Mouse (Mus musculus) midbrain, embryonic 14.5 days (tissue): ENCODE measurements around the gene Nek2. TPM values are rescaled to one million over a fixed set of nuclear protein-coding genes. Genes with fewer than 3 reads are reported as not detected.

Experiments
- ATAC-seq: fragments of 200-750 bp; cut with Nextera tagmentation; 2 replicates; pipeline ENCODE4 v1.8.0; 2017; ENCODE audit warnings: moderate number of reproducible peaks, moderate library complexity; ENCODE audit not compliant: low FRiP score, low TSS enrichment
- DNase-seq: peaks from one replicate; pipeline ENCODE4 v3.0.0-alpha.2; 2015
- H3K27ac ChIP-seq: fragments of 300-500 bp; sonication (generic); replicated peaks from 2 replicates; pipeline ENCODE4 v1.5.1; 2014; ENCODE audit warnings: mild to moderate bottlenecking, low read depth, low read length, moderate library complexity
- H3K27me3 ChIP-seq: fragments of 300-500 bp; sonication (generic); 2 replicates; pipeline ENCODE4 v1.6.1; 2014; ENCODE audit warnings: low read length, control low read depth, mixed read lengths; ENCODE audit not compliant: control insufficient read depth, insufficient read depth
- H3K36me3 ChIP-seq: fragments of 300-500 bp; sonication (generic); 2 replicates; pipeline ENCODE4 v1.6.1; 2014; ENCODE audit warnings: low read length, control low read depth; ENCODE audit not compliant: control insufficient read depth, insufficient read depth
- H3K4me1 ChIP-seq: fragments of 300-500 bp; sonication (generic); 2 replicates; pipeline ENCODE4 v1.6.1; 2014; ENCODE audit warnings: mild to moderate bottlenecking, antibody characterized with exemption, low read length, control low read depth; ENCODE audit not compliant: control insufficient read depth, insufficient read depth
- H3K4me2 ChIP-seq: fragments of 300-500 bp; sonication (generic); 2 replicates; pipeline ENCODE4 v1.6.1; 2014; ENCODE audit warnings: mild to moderate bottlenecking, low read length, moderate library complexity
- H3K4me3 ChIP-seq: fragments of 300-500 bp; sonication (generic); replicated peaks from 2 replicates; pipeline ENCODE4 v1.5.1; 2014; ENCODE audit warnings: low read depth, low read length
- H3K9ac ChIP-seq: fragments of 300-500 bp; sonication (generic); replicated peaks from 2 replicates; pipeline ENCODE4 v1.6.1; 2014; ENCODE audit warnings: mild to moderate bottlenecking, low read length, moderate library complexity
- H3K9me3 ChIP-seq: fragments of 300-500 bp; sonication (generic); 2 replicates; pipeline ENCODE4 v1.6.1; 2016; ENCODE audit warnings: low read length, control low read depth, mixed read lengths; ENCODE audit not compliant: control insufficient read depth
- WGBS: fragments of 180-500 bp; shearing (Covaris S2); extraction: QIAGEN DNeasy Blood & Tissue Kit; methylation state at CpG from one replicate; pipeline ENCODE4 v1.1.7; 2014; 5-methylcytosine and 5-hydroxymethylcytosine counted together
- polyA plus RNA-seq: library from polyadenylated mRNA; unstranded; fragments of >200 nt; fragmentation: Nextera tagmentation; extraction: Ambion mirVana; gene quantifications from 2 replicates; pipeline ENCODE4 v1.2.1, GENCODE M21; 2014

The Nek2 gene
- polyA plus RNA-seq, 1 experiment from 2014 or later: 10.5 TPM

GRCm38 (mm10) chr1:191808688-191809223 is 12.5 kb upstream of the Nek2 start:
- H3K4me3 ChIP-seq: no peak overlapping the region
- no peak overlapping the region for H3K27ac ChIP-seq
- H3K9ac ChIP-seq: no peak overlapping the region
- no peaks in the 10 kb centered on the region for H3K36me3 ChIP-seq
- ATAC-seq (peak; percentile 78), DNase-seq (peak; percentile 73)
- H3K4me2 ChIP-seq: no peak overlapping the region
- WGBS: 70% methylated on average over 12 of the region's 12 CpGs
- H3K9me3 ChIP-seq: no peaks in the 10 kb centered on the region
- no peaks in the 10 kb centered on the region for H3K27me3 ChIP-seq
- no peaks in the 10 kb centered on the region for H3K4me1 ChIP-seq

GRCm38 (mm10) chr1:191811774-191812173 is 9.5 kb upstream of the Nek2 start:
- ATAC-seq (no peak), DNase-seq (no peak)
- Histone ChIP-seq H3K9me3 (no peaks in the 10 kb centered on the region), H3K27ac (no peak overlapping the region), H3K4me1 (no peaks in the 10 kb centered on the region), H3K4me2 (no peak overlapping the region), H3K27me3 (no peaks in the 10 kb centered on the region), H3K36me3 (no peaks in the 10 kb centered on the region), H3K4me3 (no peak overlapping the region), H3K9ac (no peak overlapping the region)
- 89% methylated on average over 12 of the region's 12 CpGs for WGBS

DNA sequence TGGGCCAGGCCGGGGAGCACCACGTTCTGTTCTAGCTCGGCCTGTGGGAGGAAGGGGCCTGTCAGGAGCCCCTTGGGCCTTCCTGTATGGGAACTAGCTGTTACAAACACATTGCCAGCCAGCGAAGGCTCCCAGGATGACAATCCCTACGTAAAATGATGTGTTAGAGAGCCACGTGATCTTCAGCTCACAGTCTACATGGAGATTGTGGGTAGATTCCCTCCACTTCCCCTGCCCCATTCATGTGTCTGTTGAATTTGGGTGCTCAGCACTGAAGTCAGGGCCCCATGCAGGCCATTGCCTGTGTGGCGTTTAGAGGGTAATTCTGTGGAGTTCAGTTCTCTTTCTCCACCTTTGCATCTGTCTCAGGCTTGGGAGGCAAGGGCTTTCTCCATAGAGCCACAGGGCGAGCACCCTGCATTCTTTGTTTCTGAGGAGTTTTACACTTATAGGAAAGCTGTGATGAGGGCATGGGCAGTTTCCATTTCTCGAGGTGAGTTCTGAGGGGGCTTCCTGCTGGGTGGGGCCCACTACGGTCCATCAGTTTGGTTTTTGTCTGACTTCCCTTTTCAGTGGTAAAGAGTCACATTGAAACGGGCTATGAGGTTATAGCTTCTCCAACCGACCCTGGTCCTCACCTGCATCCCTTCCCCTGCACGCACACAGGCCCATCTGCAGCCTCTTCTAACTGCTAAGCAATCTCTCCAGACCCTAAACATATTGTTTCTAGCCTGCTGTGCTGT is 8.1 kb upstream of the Nek2 start:
- no peak overlapping the region for H3K4me3 ChIP-seq
- no peak for ATAC-seq
- H3K27ac ChIP-seq: no peak overlapping the region
- H3K4me1 ChIP-seq: no peaks in the 10 kb centered on the region
- WGBS: 83% methylated on average over 13 of the region's 13 CpGs
- no peak overlapping the region for H3K4me2 ChIP-seq
- H3K27me3 ChIP-seq: no peaks in the 10 kb centered on the region
- H3K9ac ChIP-seq: no peak overlapping the region
- no peaks in the 10 kb centered on the region for H3K9me3 ChIP-seq
- no peak for DNase-seq
- H3K36me3 ChIP-seq: no peaks in the 10 kb centered on the region

- H3K27me3 ChIP-seq: no peaks in the 10 kb centered on the region
- WGBS: 76% methylated on average over 4 of the region's 4 CpGs
Measured at GRCm38 (mm10) chr1:191814240-191814639, 7.0 kb upstream of the Nek2 start.

GRCm38 (mm10) chr1:191814935-191815334 is 6.3 kb upstream of the Nek2 start:
- H3K9me3 ChIP-seq: no peaks in the 10 kb centered on the region
- ATAC-seq (no peak), DNase-seq (no peak)
- H3K27me3 ChIP-seq: no peaks in the 10 kb centered on the region
- H3K27ac ChIP-seq: no peak overlapping the region
- H3K36me3 ChIP-seq: no peaks in the 10 kb centered on the region
- H3K9ac ChIP-seq: no peak overlapping the region
- no peak overlapping the region for H3K4me2 ChIP-seq
- no peaks in the 10 kb centered on the region for H3K4me1 ChIP-seq
- 57% methylated on average over 5 of the region's 5 CpGs for WGBS
- no peak overlapping the region for H3K4me3 ChIP-seq

More at GRCm38 (mm10) chr1:191814240-191814639, 7.0 kb upstream of the Nek2 start:
- H3K4me1 ChIP-seq: no peaks in the 10 kb centered on the region
- H3K4me2 ChIP-seq: no peak overlapping the region
- H3K9ac ChIP-seq: no peak overlapping the region
- H3K27ac ChIP-seq: no peak overlapping the region
- DNase-seq (no peak), ATAC-seq (no peak)
- H3K4me3 ChIP-seq: no peak overlapping the region
- no peaks in the 10 kb centered on the region for H3K36me3 ChIP-seq
- no peaks in the 10 kb centered on the region for H3K9me3 ChIP-seq

DNA sequence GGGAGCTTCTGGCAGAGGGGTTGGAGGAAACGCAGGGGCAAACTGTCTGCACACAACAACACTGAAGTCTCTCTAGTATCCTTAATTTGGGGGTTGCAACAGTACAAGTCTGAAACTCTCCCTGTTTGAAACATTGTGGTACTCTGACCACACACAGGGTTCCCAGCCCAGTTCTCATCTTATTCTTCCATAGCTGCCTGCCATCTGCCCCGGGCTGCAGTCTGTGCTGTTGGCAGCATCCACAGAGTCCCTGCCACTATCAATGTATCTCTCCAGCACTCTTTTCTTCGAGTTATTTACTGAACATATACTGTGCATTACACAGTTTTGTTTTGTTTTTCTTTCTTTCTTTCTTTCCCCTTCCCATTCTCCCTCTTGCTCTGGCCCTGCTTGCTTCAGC is 4.6 kb upstream of the Nek2 start:
- Histone ChIP-seq H3K9ac (no peak overlapping the region), H3K27me3 (no peaks in the 10 kb centered on the region), H3K9me3 (no peaks in the 10 kb centered on the region), H3K4me3 (no peak overlapping the region), H3K36me3 (no peaks in the 10 kb centered on the region), H3K4me1 (no peaks in the 10 kb centered on the region), H3K4me2 (no peak overlapping the region), H3K27ac (no peak overlapping the region)
- ATAC-seq (no peak), DNase-seq (no peak)
- WGBS: 88% methylated on average over 3 of the region's 3 CpGs

DNA sequence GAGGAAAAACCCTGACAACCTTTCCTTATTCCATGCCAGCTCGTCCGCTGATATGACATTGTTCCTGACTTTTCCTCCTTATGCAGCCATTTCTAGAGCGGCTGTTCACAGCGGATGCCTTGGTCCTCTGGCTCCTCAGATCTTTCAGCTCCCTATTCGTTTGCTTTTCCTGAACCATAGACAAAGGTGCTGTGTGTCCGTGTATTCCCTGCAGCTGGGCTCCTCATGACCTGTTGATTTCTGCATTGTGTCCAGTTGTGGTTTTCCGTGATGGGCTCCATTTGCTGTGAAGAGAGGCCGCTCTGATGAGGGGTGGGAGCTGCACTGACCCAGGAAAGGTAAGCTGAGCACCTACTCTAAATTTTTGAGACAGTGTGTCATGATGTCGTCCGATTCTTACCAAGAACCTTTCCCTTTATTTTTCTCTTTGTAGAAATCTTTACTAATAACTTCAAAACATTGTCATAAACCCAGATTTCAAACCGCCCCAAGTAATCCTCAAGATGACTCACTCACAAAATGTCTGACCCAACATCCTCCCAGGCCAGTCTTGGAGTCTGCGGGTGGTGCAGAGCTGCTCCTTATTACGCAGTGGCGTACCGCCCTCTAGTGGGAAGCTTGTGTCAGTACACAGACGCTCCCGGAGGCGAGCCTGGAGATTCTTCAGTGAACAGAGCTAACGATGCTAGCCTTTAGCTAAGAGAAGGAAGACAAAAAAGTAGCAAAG is 3.7 kb upstream of the Nek2 start:
- ATAC-seq: peak; percentile 72; the same call in 1 of the 2 replicates
- H3K9ac ChIP-seq: no peak overlapping the region
- no peaks in the 10 kb centered on the region for H3K4me1 ChIP-seq
- H3K4me2 ChIP-seq: no peak overlapping the region
- no peaks in the 10 kb centered on the region for H3K9me3 ChIP-seq
- no peak overlapping the region for H3K27ac ChIP-seq
- H3K27me3 ChIP-seq: no peaks in the 10 kb centered on the region
- WGBS: 38% methylated on average over 19 of the region's 19 CpGs
- peak; percentile 94 for DNase-seq
- no peaks in the 10 kb centered on the region for H3K36me3 ChIP-seq
- H3K4me3 ChIP-seq: no peak overlapping the region

GRCm38 (mm10) chr1:191818145-191818631 is 3.1 kb upstream of the Nek2 start:
- H3K27me3 ChIP-seq: no peaks in the 10 kb centered on the region

More at GRCm38 (mm10) chr1:191818145-191818631, 3.1 kb upstream of the Nek2 start:
- no peaks in the 10 kb centered on the region for H3K9me3 ChIP-seq
- WGBS: 45% methylated on average over 6 of the region's 6 CpGs
- no peak for DNase-seq
- no peaks in the 10 kb centered on the region for H3K36me3 ChIP-seq
- no peak overlapping the region for H3K27ac ChIP-seq
- no peak overlapping the region for H3K9ac ChIP-seq
- no peaks in the 10 kb centered on the region for H3K4me1 ChIP-seq
- H3K4me2 ChIP-seq: no peak overlapping the region
- no peak overlapping the region for H3K4me3 ChIP-seq
- peak; percentile 12; the same call in 1 of the 2 replicates for ATAC-seq
